Mouse (Mus musculus) ES-E14 (cell line): ENCODE data around the gene Ccl20.

Experiments used
- CHD2 ChIP-seq: IDR thresholded peaks from 2 replicates; pipeline ENCODE4 v1.6.1; 2014; ENCODE audit warnings: mild to moderate bottlenecking, low read depth, low read length, inconsistent platforms
- MAFK ChIP-seq: IDR thresholded peaks from 2 replicates; pipeline ENCODE4 v1.6.1; 2014; ENCODE audit warnings: mild to moderate bottlenecking, low read depth, low read length, inconsistent platforms; ENCODE audit not compliant: insufficient read depth
- ZC3H11A ChIP-seq: IDR thresholded peaks from 2 replicates; pipeline ENCODE4 v1.6.1; 2012; ENCODE audit warnings: low read depth, mild to moderate bottlenecking, inconsistent platforms, low read length, borderline replicate concordance
- ZNF384 ChIP-seq: IDR thresholded peaks from 2 replicates; pipeline ENCODE4 v1.6.1; 2012; ENCODE audit warnings: low read depth, low read length, inconsistent platforms

GRCm38 (mm10) chr1:83137847-83138246 is 21.3 kb downstream of the Ccl20 start:
- TF ChIP-seq ZC3H11A, result no peak
- TF ChIP-seq ZNF384, result no peak
- TF ChIP-seq CHD2, result no peak
- TF ChIP-seq MAFK, result no peak
